Mouse (Mus musculus): Measurements from ENCODE around the gene Pabpc1l.

The Pabpc1l gene

GRCm38 (mm10) chr2:164025150-164025549 is at the start of gene Pabpc1l:
Pabpc1l (plus strand) TSS chr2:164025450.
- no peak for DNase-seq

DNA sequence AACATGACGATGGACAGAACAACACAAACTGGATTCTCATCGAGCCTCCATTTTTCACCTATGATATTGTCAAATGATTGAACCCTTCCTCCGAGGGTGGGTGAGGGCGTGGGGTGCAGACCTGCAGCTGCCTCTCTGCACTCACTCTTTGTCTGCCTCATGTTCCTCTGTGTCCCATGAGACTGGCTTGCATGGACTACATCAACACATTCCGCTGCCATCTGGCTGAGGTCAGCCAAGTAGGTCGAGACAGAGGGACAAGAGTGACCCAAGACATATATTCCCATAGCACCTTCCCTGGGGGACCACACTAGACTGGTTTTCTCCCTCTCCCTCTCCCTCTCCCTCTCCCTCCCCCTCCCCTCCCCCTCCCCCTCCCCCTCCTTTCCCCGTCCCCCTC is 48.8 kb upstream of the Pabpc1l start:
- no peak for DNase-seq

DNA sequence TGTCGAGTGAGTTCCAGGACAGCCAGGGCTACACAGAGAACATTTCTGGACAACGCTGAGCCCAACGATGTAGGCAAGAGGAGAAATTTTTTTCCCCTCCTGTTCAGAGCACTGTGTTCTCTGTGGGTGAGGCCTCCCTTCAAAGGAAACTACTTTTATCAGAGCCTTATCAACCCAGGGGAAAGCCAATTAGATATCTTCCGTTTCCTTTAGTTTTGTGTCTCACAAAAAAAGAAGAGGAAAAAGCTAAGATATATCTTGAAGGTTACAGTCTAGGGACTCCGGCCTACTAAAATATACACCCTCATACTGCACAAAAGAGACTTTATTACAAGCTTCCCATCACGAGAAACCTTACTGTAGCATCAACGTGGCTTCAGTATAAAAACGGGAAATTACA is 38.0 kb upstream of the Pabpc1l start:
- no peak for DNase-seq

GRCm38 (mm10) chr2:163992871-163993270 is 32.4 kb upstream of the Pabpc1l start:
- DNase-seq: no peak

DNA sequence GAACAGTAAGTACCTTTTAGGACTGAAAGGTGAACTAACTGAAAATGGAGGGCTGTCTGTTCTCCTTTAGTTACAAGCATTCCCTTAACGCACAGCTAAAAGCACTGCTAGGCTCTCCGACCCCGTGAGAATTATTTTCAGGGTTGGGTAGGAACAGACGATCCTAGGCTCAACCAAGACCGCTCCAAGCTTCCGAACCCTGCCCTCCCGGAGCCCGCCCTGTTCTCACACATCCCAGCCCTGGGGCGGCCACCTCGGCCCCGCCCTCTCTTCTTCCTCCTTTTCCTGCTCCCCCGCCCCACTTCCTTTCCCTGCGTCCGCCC is 30.6 kb upstream of the Pabpc1l start, which contains the start of gene Ywhab:
Gene Ywhab (plus strand): TSS at position 307 of the 323 bp plus-strand sequence.
- DNase-seq: no peak

DNA sequence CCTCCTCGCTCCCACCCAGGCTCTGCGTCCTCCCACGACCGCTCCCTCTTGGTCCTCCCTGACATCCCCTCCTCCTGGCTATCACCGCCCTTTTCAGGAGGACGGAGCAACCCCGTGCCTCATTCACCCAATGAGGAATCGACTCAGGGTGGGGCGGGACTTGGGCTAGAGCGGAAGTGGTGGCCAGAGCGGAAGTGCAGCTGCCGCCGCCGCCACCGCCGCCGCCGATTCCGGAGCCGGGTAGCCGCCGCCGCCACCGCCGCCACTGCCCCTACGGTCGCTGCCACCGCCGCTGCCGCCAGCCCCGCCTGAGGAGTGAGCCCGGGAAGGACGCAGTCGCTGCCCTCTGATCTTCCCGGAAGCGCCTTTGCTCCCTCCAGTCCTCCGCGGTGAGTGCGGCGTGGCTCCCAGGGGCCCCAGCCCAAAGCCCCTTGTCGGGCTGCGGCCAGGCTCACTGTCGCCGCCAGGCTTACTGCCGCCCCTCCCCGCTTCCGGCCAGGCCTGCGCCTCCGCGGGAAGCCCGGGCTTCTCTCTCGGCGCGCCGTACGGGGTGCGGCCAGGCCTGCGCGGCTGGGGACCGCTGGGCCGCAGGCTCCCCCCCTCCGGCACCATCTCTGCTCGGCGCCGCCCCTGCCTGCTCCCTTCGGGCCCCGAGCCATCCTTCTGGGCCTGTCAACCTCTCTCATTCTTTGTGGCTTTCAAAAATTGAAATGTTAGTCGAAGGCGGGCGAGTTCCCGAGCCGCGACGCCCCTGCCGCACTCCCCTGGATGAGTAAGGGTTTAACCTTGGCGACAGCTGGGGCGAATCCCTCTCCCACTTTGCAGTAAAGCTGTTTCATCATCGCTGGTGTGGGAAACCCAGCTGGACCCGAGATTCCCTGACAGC is 30.0 kb upstream of the Pabpc1l start:
- peak; percentile 97 for DNase-seq

GRCm38 (mm10) chr2:163996275-163996674 is 29.0 kb upstream of the Pabpc1l start:
- no peak for DNase-seq

DNA sequence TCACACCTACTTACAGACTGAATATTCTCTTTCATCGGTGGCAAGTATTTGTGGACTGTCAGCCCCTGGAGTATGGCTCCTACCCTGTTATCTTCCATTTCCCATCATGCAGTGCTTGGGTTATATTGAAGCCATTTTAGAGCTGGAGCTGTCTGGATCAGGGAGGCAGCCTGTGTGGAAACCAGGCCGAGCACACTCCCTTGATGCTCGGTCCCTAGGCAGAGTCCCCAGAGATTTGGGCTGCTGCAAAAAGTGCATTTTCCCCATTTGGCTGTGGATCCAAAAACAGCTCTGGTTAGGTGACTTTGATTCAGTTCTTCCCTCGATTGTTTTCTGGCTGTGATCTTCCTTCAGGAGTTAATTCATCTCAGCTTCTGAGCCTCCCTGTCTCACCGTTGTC is 28.4 kb upstream of the Pabpc1l start:
- no peak for DNase-seq

DNA sequence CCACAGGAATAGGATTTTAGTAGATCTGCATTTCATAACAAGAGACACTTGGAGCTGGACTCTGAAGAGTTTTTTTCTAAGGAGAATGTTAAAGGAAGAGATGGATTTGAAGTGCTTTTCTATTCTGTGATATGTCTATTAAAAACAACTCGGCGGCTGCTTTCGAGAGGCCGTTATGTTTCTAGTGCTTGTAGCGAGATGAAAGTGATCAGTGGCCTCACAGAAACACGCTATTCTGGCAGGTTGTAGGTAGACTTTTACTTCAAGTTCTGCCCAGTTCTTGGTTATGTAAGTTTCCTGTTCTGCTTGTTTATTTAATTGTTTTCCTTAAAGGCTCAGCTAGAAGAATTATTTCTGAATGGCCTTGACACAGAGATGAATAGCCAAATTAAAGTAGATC is 26.3 kb upstream of the Pabpc1l start:
- DNase-seq: no peak

- no peak for DNase-seq
These were observed 22.6 kb upstream of the Pabpc1l start for GRCm38 (mm10) chr2:164002637-164003036.

GRCm38 (mm10) chr2:164004503-164004902 is 20.7 kb upstream of the Pabpc1l start:
- DNase-seq: no peak

DNA sequence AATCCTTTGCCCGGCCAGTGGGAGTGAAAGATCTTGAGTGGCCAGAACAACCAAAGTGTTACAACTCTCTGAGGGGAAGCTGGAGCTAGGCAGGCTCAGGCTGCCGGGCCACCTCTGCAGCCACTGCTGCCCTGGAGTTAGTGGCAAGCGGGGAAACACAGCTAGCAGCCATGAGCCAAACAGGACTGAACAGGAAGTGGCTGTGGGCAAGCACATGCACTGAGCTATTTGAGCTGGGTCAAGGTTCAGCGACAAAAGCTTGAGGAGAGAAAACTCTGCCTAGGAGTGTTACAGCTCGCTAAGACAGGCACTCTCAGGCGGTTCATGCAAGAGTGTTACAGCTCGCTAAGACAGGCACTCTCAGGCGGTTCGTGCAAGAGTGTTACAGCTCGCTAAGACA is 18.3 kb upstream of the Pabpc1l start:
- DNase-seq: peak; percentile 66

DNA sequence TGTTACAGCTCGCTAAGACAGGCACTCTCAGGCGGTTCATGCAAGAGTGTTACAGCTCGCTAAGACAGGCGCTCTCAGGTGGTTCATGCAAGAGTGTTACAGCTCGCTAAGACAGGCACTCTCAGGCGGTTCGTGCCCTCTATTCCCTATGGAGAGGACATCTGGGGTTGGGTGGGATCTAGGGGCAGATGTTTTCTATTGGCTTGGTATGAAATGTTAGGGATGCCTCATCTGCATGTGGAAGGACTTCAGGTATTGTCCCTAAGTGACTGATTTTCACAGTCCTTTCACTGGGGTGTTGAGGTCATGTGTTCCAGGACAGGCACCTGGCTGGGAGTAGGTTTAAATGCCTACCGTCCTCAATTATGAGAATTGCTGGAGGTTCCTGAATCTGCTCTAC is 17.7 kb upstream of the Pabpc1l start:
- no peak for DNase-seq

GRCm38 (mm10) chr2:164007987-164008545 is 17.2 kb upstream of the Pabpc1l start:
- DNase-seq: no peak

GRCm38 (mm10) chr2:164009227-164009626 is 16.0 kb upstream of the Pabpc1l start:
- DNase-seq: peak; percentile 22

DNA sequence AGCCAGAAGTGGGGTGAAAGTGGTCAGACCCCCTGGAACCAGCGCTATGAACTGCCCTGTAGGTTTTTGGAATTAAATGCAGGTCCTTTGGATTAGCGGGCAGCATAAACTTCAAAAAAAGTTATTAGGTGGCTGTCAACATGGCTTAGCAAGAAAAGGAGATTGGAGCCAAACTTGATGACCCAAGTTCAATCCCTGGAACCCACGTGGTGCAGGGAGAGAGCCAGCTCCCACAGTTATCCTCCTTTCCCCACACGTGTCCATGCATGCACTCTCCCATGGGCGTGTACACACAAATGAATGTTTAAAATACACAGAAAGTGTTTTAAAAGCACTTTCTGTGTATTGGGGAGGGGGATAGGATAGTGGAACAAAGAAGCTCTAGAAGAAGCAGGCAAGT is 14.8 kb upstream of the Pabpc1l start:
- no peak for DNase-seq

DNA sequence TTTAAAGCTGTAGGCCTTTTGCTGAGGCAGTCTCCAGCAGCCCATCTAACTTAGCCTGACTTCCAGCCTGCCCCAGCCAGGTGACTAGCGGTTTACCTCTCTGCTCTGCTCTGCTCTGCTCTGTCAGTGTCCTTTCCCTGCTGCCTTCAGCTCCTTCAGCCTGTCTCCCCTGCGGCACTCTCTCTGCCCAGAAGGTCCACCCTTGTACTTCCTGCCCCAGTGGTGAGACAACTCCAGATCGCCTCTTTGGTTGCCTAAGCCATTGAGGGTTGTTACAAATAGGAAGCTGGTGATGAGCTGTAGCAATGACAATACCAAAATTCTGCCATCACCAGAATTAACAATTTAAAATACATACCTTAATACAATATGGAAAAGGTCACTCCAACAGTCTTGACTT is 14.3 kb upstream of the Pabpc1l start:
- DNase-seq: no peak

GRCm38 (mm10) chr2:164015304-164015703 is 9.9 kb upstream of the Pabpc1l start:
- DNase-seq: no peak

GRCm38 (mm10) chr2:164018910-164019309 is 6.3 kb upstream of the Pabpc1l start:
- DNase-seq: no peak

- no peak for DNase-seq
These were observed 5.3 kb upstream of the Pabpc1l start for GRCm38 (mm10) chr2:164019943-164020342.

DNA sequence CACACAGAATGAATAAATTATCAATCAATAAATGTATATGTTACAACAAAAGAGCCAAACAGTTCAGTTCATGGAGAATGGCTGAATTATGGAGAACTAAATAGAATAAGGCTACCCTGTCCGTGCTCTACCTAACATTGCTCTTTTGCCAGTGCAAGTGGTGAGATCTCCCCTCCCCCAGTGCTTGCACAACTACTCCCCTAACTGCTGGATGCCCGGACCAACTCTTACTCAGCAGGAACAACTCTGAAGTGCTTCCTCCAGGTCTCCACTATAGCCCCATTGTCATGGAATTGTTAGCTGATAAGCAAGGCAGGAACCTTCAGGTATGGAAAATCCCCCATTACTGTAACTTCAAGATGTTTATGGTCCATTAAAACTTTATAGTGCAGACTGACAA is 3.1 kb upstream of the Pabpc1l start:
- DNase-seq: no peak

- no peak for DNase-seq
These were observed 5.9 kb downstream of the Pabpc1l start for GRCm38 (mm10) chr2:164031147-164031546.

DNA sequence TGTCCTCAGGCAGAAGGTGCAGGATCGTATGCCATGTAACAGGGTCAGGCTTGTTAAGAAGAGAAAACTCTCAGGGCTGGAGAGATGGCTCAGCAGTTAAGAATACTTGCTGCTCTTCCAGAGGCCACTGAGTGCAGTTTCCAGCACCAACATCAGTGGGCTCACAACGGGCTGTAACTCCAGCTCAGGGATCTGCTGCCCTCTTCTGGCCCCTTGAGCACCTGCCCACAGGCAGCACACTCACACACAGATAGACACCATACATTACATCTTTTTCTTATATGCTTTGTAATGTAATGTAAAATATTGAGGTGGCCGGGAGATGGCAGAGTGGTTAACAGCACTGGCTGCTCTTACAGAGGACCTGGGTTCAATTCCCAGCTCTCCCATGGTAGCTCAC is 7.7 kb downstream of the Pabpc1l start:
- DNase-seq: no peak

DNA sequence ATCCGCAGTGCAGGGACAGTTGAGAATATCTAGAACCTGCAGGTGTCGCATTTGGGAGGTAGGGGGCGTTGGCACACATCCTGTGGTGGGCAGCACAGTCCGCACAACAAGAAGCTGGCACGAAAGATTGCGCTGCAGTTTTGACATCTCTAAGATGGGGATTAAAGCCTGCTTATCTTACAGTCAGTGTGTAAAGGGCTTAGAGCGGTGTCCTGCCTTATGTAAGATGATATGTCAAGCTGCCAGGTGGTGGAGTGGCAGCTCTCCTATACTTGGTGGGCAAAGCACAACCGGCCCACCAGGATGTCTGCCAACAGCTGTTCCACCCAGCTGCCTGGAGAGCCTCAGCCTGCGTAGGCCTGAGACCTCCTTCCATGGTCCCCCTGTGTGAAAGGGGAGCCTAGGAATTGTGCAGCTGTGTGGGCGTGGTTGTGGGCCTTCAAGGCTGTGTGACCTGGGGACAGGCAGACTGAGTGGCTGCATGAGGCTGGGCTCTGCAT is 11.3 kb downstream of the Pabpc1l start:
- DNase-seq: no peak

All from kidney, postnatal 10 days (tissue).